Mouse (Mus musculus): ENCODE results near the gene Olfr1279. TPM values are rescaled to one million over a fixed set of nuclear protein-coding genes. Genes with fewer than 3 reads are reported as not detected.
"Not testable (repeated sequence)": the region's sequence is repeated elsewhere in the genome, so short reads cannot be mapped to it uniquely, and the experiment has no call there.

Gene Olfr1279
- not detected in 3 replicates for total RNA-seq (2017)

GRCm38 (mm10) chr2:111300374-111300773, at the start of gene Olfr1279:
TSS of gene Olfr1279 (plus strand) at chr2:111300635.
- ATAC-seq (replicated peaks; ENCODE audit: insufficient number of reproducible peaks, low FRiP score, low TSS enrichment, poor library complexity, severe bottlenecking), result no peak

GRCm38 (mm10) chr2:111254216-111254615, 46.2 kb upstream of the Olfr1279 start, which contains the start of gene Olfr1276:
TSS of gene Olfr1276 (plus strand) at chr2:111254516.
- no peak for ATAC-seq (replicated peaks; ENCODE audit: insufficient number of reproducible peaks, low FRiP score, low TSS enrichment, poor library complexity, severe bottlenecking)

- no peak for ATAC-seq (replicated peaks; ENCODE audit: insufficient number of reproducible peaks, low FRiP score, low TSS enrichment, poor library complexity, severe bottlenecking)
Observed at GRCm38 (mm10) chr2:111274006-111274405, 26.4 kb upstream of the Olfr1279 start, which contains the start of gene Olfr1277. TSS of gene Olfr1277 (minus strand) at chr2:111274106.

- no peak for ATAC-seq (replicated peaks; ENCODE audit: insufficient number of reproducible peaks, low FRiP score, low TSS enrichment, poor library complexity, severe bottlenecking)
Observed at GRCm38 (mm10) chr2:111289836-111290235, 10.6 kb upstream of the Olfr1279 start, which contains the start of gene Olfr1278. TSS of gene Olfr1278 (plus strand) at chr2:111290136.

- no peak for ATAC-seq (replicated peaks; ENCODE audit: insufficient number of reproducible peaks, low FRiP score, low TSS enrichment, poor library complexity, severe bottlenecking)
Observed at GRCm38 (mm10) chr2:111298541-111298940, 1.9 kb upstream of the Olfr1279 start.

- ATAC-seq (replicated peaks; ENCODE audit: insufficient number of reproducible peaks, low FRiP score, low TSS enrichment, poor library complexity, severe bottlenecking), result no peak
Observed at GRCm38 (mm10) chr2:111313717-111314116, 13.3 kb downstream of the Olfr1279 start, which contains the start of gene Olfr1280. TSS of gene Olfr1280 (plus strand) at chr2:111314017.

GRCm38 (mm10) chr2:111326220-111326619, 25.8 kb downstream of the Olfr1279 start, which contains the start of gene Olfr1281:
TSS of gene Olfr1281 (plus strand) at chr2:111326520.
- no peak for ATAC-seq (replicated peaks; ENCODE audit: insufficient number of reproducible peaks, low FRiP score, low TSS enrichment, poor library complexity, severe bottlenecking)

GRCm38 (mm10) chr2:111333721-111334120, 33.3 kb downstream of the Olfr1279 start:
- ATAC-seq (replicated peaks; ENCODE audit: insufficient number of reproducible peaks, low FRiP score, low TSS enrichment, poor library complexity, severe bottlenecking), result not testable (repeated sequence)

GRCm38 (mm10) chr2:111335976-111336375, 35.5 kb downstream of the Olfr1279 start, which contains the start of gene Olfr1282:
TSS of gene Olfr1282 (minus strand) at chr2:111336076.
- no peak for ATAC-seq (replicated peaks; ENCODE audit: insufficient number of reproducible peaks, low FRiP score, low TSS enrichment, poor library complexity, severe bottlenecking)

Other genes with a start within 250 kb of the Olfr1279 start
- 4.3 TPM in 1 of 3 replicates, not detected in the others for gene Gm13941, start 194.7 kb upstream of the Olfr1279 start, total RNA-seq (2017)
- gene Gm15130, start 147.7 kb upstream of the Olfr1279 start, total RNA-seq (2017), result not detected in 3 replicates
- gene 4930430A15Rik, start 71.0 kb upstream of the Olfr1279 start, total RNA-seq (2017), result not detected in 3 replicates
- not detected in 3 replicates for gene Olfr1275, start 65.3 kb upstream of the Olfr1279 start, total RNA-seq (2017)
- gene Olfr1276, start 46.1 kb upstream of the Olfr1279 start, total RNA-seq (2017), result not detected in 3 replicates
- not detected in 3 replicates for gene Olfr1277, start 26.5 kb upstream of the Olfr1279 start, total RNA-seq (2017)
- gene Olfr1278, start 10.5 kb upstream of the Olfr1279 start, total RNA-seq (2017), result not detected in 3 replicates
- not detected in 3 replicates for gene Olfr1280, start 13.4 kb downstream of the Olfr1279 start, total RNA-seq (2017)
- gene Olfr1281, start 25.9 kb downstream of the Olfr1279 start, total RNA-seq (2017), result not detected in 3 replicates
- gene Olfr1282, start 35.4 kb downstream of the Olfr1279 start, total RNA-seq (2017), result not detected in 3 replicates
- gene Olfr1283, start 66.2 kb downstream of the Olfr1279 start, total RNA-seq (2017), result not detected in 3 replicates
- not detected in 3 replicates for gene Olfr1284, start 74.9 kb downstream of the Olfr1279 start, total RNA-seq (2017)
- not detected in 3 replicates for gene Olfr1286, start 122.5 kb downstream of the Olfr1279 start, total RNA-seq (2017)
- gene Olfr1287, start 148.5 kb downstream of the Olfr1279 start, total RNA-seq (2017), result not detected in 3 replicates
- not detected in 3 replicates for gene Olfr1288, start 173.5 kb downstream of the Olfr1279 start, total RNA-seq (2017)
- gene Olfr1289, start 180.2 kb downstream of the Olfr1279 start, total RNA-seq (2017), result not detected in 3 replicates
- gene Olfr1290, start 193.2 kb downstream of the Olfr1279 start, total RNA-seq (2017), result not detected in 3 replicates
- gene Olfr1291-ps1, start 196.5 kb downstream of the Olfr1279 start, total RNA-seq (2017), result not detected in 3 replicates
- not detected in 3 replicates for gene Olfr1293-ps, start 224.6 kb downstream of the Olfr1279 start, total RNA-seq (2017)
- not detected in 3 replicates for gene Olfr1294, start 239.7 kb downstream of the Olfr1279 start, total RNA-seq (2017)